Mouse (Mus musculus) neural tube, embryonic 10.5 days (tissue): ENCODE data around the gene Pum1.

Experiments
- DNase-seq: peaks from one replicate; pipeline ENCODE4 v3.0.0-alpha.2; 2017; ENCODE audit warnings: low spot score; ENCODE audit errors: extremely low spot score

Pum1 gene

DNA sequence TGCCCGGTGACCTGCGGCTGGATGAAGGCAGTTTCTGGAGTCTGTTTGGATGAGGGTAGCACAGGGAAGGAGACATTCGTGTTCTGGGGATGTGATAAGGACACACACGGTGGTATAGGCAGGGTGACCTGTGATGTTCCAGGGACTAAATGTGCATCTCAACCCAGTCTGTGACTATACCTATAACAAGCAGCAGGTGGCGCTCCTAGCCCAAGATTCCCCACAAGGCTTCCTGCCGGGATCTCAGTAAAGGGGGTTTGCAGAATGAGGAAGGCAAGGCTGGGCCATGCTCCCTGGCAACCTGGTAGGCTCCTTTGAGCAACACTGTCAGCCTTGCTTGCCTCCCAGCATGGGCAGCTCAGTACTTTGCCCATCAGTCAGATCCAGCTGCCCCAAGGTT, 127.1 kb downstream of the Pum1 start:
- DNase-seq = peak; percentile 89

DNA sequence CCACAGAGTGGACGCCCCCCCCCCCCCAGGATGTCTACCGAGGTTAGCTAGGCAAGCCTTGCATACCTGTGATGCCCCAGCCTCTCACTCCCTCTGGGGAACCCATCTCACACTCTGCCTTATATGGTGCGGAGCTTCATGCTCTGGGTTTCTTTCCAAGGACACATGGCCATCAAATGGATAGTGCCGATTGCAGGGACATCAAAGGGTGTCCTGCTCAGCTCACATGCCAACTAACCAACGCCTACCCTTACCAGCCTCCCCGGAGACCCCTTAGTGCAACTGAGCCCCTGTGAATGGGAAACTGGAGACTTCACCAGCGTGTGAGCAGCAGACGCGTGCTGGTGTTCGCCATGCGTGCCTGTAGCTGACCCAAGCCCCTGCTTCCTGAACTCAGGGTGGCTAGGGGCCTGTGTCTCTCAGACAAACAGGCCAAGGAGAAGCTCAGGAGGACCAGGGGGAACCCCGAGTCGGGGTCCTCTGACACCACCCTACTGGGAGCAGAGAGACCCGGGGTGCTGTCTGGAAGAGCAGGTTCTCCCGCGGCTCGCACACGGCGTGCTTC, 128.8 kb downstream of the Pum1 start:
- peak; percentile 69 for DNase-seq

DNA sequence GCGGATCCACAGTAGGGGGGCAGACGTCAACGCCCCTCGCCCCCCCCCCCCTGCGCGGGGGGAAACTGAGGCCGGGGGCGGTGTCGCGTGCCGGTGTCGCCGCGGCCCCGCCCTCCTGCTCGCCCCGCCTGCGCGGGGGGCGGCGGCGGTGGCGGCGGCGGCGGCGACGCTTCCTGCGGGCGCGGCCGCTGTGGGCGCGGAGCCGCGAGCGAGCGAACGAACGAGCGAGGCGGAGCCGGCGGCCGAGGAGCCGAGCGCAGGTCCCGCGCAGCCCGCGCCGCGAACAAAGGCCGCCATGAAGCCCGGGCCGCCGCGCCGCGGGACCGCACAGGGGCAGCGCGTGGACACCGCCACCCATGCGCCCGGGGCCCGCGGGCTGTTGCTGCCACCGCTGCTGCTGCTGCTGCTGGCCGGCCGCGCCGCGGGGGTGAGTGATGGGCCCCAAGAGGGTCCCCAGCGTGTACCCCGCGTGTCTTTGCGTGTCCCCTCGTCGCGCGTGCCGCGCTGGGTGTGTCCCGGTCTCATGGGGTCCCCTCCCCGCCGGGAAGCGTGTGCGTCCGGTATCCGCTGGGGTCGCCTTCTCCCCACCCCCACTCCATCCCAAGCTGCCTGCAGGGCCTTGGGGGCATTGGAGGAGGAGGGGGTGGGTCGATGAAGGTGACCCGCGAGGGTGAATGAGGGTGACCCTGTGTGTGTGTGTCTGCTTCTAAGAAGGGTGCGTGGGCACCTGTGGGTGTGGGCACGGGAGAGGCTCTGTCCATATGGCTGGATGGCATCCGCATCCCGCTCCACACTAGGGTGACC, 129.5 kb downstream of the Pum1 start, which contains the start of gene Sdc3:
TSS of gene Sdc3 (plus strand) at position 162 of the 804 bp plus-strand sequence.
- DNase-seq = peak; percentile 63

DNA sequence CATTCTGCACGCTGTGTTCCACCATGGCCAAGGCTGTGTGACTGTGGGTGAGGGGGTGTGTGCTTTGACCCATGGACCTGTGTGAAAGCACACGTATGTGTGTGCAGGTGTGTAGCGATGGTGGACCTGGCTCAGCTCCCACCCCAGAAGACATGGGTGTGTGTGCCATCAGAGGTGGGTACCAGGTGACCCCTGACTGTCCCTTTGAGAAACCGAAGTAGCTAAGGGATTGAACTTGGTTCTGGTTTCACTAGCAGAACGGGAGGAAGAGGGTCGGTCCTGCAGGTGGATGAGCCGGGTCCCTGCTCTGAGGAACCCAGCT, 130.0 kb downstream of the Pum1 start:
- DNase-seq = no peak

DNA sequence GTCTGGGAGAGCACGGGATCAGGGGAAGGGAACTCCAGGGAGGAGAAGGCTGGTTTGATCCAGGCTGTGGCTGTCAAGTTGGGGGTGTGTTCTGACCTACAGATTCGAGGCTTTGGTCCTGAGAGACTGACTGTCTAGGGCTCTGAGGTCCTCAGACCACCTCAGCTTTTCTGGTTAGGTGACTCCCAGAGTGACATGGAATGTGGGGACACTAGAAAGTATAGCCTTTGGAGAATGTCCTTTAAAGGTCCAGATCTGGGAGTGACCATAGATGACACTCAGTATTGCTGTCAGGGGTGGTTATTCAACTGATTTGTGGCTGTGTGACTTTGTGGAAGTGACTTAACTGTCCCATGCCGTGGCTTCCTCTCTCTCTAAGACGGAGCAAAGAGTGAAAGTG, 131.7 kb downstream of the Pum1 start:
- no peak for DNase-seq

DNA sequence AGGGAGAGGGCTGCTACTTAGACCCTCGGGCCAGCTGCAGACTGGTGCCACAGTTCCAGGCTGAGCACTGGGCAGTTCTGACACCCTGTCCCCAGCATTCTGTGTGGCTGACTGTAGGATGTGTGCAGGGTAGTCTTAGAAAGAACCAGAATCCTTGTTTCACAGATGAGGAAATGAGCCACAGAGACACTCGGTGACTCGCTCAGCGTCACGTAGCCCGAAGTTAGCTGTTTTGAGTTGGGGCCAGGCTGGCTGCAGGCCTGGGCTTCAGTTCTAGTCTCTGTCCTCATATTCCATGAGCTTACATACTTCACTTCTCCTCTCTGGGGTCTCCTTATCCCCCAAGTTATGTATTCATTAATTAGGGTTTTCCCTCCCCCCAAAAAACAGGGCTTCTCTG, 132.8 kb downstream of the Pum1 start:
- DNase-seq = no peak

DNA sequence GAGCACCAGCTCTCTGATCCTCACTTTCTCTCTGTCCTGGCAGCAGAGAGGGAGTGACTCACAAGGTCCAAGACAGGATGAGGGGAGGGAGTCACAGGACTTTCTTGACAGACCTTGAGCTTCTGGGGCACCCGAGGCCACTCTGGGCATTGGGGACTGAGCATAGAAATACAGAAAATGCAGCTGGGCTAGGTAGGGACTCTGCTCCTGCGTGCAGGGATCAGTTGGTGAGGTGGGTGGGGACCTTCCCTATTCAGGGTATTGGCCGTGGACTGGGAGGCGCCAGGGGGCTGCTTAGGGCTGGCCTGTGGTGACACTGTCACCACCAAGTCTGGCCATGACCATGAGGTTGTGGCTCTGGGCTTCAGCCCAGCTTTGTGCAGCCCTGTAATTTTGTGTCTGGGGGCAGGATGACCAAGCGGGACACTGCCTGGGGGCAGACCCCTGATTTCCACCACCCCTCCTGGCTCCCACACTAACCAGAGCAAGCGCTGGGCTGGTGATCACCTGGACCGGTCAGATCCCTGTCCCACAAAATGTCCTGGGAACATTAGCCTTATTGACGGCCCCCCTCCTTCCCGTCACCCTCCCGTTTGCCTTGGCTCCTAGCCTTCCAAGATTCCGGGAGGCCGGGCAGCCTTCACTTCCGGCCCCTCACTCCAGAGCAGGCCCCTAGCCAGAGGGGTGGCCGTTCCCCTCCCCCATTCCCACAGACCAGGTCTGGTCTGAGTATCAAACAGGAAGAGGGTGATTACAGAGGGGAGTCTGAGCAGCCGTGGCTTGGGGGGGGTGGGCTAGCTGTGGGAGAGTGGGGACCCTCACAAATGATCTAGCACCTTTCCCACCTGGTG, 134.3 kb downstream of the Pum1 start:
- no peak for DNase-seq

DNA sequence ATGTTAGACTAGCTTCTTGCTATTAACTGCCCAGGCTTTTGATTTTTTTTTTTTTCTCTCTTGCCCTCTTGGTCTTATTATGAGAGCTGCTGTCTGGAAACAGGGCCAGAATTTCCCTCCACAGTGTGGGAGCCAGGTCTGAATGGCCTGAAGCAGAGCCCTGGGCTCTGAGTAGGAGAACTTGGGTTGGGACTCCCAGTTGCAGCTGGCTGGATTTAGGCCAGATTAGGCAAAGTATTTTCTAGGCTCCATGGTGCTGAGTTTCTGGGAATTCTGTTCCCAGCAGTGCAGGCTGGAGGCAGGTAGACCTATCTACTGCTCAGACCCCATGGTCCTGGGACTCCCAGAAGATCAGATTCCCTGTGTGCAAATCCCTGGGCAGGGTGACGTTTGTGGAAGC, 135.3 kb downstream of the Pum1 start:
- DNase-seq = no peak

DNA sequence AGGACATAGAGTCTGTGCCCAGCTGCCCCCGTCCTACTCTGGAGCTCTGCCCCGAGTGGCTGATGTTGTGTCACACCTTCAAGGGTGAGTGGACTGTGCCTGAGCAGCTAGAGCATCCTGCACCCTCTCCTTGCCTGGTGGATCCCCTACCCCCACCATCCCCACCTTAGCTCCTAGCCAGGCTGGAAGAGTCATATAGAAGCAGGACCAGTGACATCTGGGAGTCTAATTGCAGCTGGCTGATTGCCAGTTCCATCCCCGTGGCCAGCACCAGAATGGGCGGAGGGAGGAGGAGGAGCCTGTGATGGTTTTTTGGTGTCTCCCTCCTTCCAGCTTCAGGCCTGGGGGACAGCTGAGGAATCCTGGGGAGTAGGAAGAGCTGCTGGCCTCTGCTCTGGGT, 136.0 kb downstream of the Pum1 start:
- DNase-seq = no peak

DNA sequence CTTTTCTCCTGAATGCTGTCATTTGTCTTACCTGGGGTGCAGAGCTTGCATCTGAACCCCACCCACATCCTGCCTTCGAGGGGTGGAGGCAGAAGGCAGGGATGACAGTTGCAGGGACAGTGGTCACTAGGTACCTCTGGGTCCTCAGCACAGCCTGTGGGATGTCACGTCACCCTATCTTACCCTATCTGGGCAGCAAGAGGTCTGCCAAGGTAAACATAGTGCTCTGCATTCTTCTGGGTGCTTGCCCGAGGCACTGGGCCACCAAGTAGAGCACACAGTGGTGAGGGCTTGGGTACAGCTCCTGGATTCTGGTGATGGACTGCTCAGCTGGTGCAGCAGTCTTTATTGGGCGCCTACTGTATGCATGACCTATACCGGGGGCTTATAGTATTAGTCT, 136.5 kb downstream of the Pum1 start:
- DNase-seq = no peak

DNA sequence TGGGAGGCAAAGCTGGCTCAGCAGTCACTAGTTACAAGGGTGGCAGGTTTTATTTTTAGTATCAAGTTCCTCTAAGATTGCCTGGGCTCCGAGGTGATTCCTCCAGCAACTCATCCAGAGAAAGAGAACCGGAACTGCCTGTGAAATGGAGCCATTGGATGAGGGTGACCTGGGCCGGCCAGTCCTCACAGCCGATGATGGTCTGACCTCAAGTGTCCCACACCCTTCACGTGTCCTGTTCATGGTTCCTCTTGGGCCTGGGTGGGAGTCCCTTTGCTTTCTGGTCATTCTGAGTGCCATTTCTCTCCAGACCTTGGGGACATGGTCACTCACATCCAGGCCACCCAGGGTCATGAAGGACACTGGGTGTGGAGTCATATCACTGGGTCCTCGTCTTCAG, 137.0 kb downstream of the Pum1 start:
- no peak for DNase-seq

DNA sequence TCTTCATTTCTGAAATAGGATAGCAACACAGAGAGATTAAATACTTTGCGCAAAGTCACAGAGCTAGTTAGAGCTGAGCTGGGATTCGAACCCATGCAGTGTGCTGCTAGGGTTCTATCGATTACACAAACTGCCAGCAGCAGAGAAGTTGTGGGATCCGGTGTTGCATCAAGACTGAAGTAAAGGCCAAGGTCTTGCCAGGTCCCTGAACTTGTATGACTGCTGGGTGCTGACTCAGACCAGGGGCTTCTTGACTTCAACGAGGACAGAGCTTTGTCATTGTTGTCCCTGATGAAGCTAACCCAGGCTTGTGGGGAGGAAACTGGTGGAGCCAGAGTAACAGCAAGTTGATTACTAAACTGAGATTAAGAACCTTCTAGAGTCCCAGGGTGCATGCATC, 138.1 kb downstream of the Pum1 start:
- no peak for DNase-seq

DNA sequence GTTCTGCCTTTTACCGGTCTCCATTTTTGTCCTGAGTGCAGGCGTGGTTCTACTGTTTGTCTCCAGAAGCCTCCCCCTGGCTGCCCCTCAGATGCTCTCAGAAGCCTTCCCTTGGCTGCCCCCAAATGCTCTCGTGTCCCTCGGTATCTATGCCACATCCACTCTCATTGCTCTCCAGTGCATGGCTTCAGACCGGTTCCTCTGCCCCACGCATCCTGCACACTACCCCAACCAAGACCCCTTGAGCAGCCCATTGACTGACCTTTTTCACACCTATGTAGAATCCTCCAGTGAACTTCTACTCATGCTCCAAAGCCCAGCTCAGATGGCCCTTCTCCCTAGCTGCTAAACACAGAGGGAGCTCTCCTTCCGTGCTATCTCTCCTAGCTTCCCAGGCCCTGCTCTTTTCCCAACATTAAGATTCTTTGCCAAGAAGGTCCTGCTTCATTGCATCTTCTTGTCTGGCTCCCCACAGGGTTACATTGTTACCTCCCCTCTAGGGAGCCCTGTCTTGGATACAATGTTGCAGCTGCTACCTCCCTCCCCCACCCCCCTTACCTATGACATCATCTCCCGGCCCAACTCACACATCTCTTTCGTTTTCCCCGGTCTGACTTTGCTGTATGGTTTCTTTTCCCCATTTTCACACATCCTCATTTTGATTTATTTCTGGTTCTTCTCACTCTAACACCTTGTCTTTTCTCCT, 138.7 kb downstream of the Pum1 start:
- no peak for DNase-seq

DNA sequence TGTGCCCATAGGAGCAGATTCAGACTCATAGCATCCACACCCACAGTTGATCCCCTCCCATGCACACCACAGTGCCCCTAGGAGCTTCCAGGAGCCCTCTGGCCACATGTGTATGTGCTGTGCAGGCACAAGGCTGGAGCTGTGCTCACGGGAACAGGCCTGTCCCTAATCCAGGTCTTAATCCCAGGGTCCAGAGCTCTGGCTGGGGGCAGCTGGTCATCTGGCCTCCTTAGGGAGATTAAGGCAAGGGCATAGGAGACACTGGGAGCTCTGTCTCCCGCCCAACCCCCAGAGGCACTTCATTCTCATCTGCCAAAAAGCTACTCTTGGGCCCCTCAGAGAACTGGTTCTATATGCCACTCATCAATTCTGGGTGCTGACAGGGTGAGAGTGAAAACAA, 140.5 kb downstream of the Pum1 start:
- DNase-seq = no peak

DNA sequence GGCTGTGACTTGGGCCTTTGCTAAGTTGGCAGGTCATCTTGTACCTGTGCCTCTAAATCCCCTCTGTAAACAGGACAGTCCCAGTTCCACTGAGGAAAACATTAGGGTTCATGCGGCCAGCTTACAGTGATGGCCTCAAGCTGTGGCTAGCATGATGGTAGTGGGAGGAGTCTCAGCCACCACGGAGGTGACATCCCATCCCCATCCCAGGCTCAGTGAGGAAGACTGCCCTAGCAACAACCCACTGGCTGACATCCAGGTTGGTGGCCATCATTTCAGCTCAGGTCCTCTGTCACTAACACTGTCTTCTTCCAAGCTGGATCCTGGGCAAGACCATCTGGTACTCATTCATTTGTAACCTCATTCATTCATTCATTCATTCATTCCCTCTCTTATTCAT, 141.2 kb downstream of the Pum1 start:
- DNase-seq = no peak

DNA sequence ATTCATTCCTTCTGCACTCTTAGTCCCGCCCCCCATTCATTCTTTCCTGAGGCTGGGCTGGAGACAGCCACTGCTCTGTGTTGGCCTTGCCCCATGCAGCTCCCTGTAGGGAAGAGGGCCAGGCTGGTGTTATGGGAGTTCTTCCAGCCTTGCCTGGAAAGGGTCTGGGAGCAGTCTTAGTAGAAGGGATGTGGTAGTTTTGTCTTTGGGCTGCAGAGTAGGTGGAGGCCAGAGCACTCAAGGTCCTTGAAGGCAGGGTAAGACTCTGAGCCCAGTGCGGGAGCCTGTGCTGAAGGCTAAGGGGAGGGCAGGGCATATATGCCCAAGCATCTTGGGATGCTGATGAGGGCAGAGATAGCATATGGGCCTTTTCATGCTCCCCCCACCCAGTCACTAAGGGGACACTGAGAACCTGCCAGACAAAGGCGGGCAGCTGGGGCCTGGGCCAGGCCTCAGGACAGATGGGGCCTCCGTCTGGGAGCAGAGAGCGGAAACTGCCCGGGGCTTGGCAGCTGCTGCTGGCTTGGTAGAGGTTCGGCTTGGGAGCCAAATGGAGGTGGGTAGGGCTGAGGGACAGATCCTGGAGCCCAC, 141.7 kb downstream of the Pum1 start:
- DNase-seq = peak; percentile 47

DNA sequence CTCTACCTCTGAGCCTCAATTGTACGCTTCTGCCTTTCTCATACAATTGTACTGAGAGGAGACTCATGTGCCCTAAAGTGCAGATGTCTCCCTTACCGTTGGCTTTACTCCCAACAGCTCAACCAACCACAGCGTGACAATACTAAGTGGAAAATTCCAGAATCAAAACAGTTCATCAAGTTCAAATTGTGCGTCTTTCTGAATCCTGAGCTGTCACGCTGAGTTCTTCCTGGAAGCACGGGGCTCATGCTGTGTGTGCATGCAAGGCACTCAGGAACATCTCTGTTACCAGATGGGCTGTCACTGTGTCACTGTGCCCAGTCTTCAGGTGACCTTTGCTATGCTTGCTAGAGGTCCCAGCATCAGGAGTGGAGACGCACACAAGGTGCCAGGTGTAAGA, 142.6 kb downstream of the Pum1 start:
- no peak for DNase-seq

DNA sequence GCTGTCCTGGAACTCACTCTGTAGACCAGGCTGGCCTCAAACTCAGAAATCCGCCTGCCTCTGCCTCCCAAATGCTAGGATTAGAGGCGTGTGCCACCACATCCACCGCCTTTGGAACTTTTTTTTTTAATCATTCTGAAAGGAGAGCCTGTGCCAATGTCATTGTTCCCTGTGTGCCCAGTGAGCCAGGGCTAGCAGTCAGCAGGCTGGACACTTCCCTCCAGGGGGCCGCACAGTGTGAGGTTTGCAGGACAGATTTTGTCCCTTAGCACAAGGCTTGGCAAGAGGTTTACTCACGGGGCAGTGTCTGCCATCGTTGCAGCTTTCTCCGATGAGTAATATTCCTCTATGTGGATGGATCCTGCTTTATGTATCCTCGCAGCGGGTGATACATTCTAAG, 143.6 kb downstream of the Pum1 start:
- no peak for DNase-seq

DNA sequence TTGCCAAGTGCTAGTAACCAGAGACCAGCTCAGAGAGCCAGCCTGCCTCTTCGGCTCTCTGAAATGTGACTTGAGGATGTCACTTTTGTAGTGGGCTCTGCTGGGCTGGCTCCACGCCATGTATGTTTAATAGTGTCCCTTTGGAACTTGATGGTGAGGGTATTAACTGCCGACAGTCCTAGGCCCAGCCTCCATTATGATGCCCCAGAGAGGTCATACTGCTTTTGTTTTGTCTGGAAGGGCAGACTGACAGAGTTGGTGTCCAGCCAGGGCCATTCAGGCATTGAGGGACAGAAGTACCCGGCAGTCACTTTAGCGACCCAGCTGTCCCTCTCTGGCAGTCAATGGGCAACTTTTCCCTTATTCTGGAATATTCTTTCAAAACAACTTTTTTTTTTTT, 146.7 kb downstream of the Pum1 start:
- DNase-seq = no peak

DNA sequence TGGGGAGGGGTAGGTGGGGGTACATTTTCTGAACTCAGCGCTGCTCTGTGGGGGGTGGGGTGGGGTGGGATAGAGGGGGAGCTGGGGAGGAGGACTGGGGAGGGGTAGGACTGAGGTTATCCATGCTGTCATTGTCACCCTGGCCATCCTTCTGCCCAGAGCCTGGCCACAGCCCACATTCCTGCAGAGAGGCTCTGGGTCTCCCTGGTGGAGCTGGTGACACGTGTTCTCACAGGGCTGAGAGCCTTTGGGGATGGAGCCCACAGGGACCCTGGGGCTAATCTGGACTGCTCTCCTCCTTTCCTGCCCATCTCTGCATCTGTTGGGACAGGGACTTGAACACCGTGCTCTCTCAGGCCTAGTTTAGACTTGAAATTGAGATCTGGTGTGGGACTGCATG, 147.7 kb downstream of the Pum1 start:
- DNase-seq = no peak

DNA sequence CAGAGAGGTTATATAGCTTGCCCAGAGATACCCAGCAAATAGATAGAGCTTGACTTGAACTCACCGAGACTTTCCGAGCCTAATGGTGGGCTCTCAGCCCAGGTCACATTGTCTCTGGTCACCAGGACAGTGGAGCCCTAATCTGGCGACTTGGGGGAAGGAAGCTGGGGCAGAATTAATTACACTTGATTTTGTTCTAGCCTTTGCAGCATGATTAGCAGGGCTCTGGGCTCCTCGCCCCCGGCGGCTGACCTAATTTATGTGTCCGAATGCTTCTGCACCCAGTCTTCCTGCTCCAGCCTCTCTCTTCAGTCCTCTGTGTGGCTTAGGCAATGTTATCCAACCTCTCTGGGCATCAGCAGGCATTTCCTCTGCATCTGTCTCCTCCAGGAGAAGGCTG, 148.3 kb downstream of the Pum1 start:
- no peak for DNase-seq

DNA sequence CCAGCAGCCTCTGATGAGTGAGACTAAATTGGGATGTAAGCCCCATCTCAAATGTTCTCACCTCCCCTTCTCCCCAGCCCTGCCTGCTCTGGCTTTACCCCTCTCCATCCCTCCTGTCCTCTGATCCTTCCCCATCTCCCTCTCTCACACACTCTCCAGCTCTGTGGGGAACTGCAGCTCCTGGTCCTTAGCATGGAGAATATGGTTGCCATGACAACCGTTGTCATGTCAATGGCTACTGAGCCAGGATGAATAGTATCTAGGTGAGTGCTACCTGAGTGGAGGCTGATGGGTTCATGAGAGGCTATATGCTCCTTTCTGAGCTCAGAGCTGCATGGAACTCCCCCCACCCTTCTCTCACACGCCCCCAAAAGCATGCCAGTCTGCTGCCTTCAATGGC, 150.8 kb downstream of the Pum1 start:
- DNase-seq = no peak
